Mouse (Mus musculus): ENCODE results near the gene Gm14434. TPM values are rescaled to one million over a fixed set of nuclear protein-coding genes. Genes with fewer than 3 reads are reported as not detected.
"Not testable (repeated sequence)": the region's sequence is repeated elsewhere in the genome, so short reads cannot be mapped to it uniquely, and the experiment has no call there.

The Gm14434 gene
- polyA plus RNA-seq (2016; fragmentation: Nextera tagmentation; extraction: Ambion mirVana), result 2.8 and 3.7 TPM in 2 replicates

GRCm38 (mm10) chr2:176486683-176487082 is at the start of gene Gm14434:
TSS of gene Gm14434 (minus strand) at chr2:176486783.
- no CpG with 5 or more reads among the region's 4 CpGs for WGBS
- H3K4me3 ChIP-seq; H3K4me1 ChIP-seq; H3K36me3 ChIP-seq (replicated peaks); DNase-seq (ENCODE audit: extremely low spot score, low spot score); H3K27ac ChIP-seq; H3K9me3 ChIP-seq; H3K27me3 ChIP-seq (ENCODE audit: poor library complexity, severe bottlenecking): not testable (repeated sequence)

- H3K4me1 ChIP-seq; H3K9me3 ChIP-seq; H3K36me3 ChIP-seq (replicated peaks); H3K4me3 ChIP-seq; H3K27ac ChIP-seq; DNase-seq (ENCODE audit: extremely low spot score, low spot score); H3K27me3 ChIP-seq (ENCODE audit: poor library complexity, severe bottlenecking): not testable (repeated sequence)
- WGBS, result no CpG with 5 or more reads among the region's 9 CpGs
Observed at GRCm38 (mm10) chr2:176520756-176521155, 34.2 kb upstream of the Gm14434 start, which contains the start of gene Zfp967. TSS of gene Zfp967 (plus strand) at chr2:176521056.

- not testable (repeated sequence) for H3K36me3 ChIP-seq (replicated peaks); H3K4me1 ChIP-seq; H3K9me3 ChIP-seq; H3K27me3 ChIP-seq (ENCODE audit: poor library complexity, severe bottlenecking); H3K27ac ChIP-seq; H3K4me3 ChIP-seq; DNase-seq (ENCODE audit: extremely low spot score, low spot score)
- WGBS, result no CpG with 5 or more reads among the region's 6 CpGs
Observed at GRCm38 (mm10) chr2:176423294-176423693, 63.3 kb downstream of the Gm14434 start, which contains the start of gene Gm14435. TSS of gene Gm14435 (plus strand) at chr2:176423594.

Other genes starting within 250 kb of the Gm14434 start
- not detected in 2 replicates for gene Gm11009, start 167.3 kb downstream of the Gm14434 start, polyA plus RNA-seq (2016; fragmentation: Nextera tagmentation; extraction: Ambion mirVana)
- 10.8 and 11.5 TPM in 2 replicates for gene Gm14435, start 63.2 kb downstream of the Gm14434 start, polyA plus RNA-seq (2016; fragmentation: Nextera tagmentation; extraction: Ambion mirVana)
- not detected in 2 replicates for gene Zfp967, start 34.3 kb upstream of the Gm14434 start, polyA plus RNA-seq (2016; fragmentation: Nextera tagmentation; extraction: Ambion mirVana)
- gene Gm14308, start 149.6 kb upstream of the Gm14434 start, polyA plus RNA-seq (2016; fragmentation: Nextera tagmentation; extraction: Ambion mirVana), result 16.8 and 17.2 TPM in 2 replicates
- gene Zfp973, start 183.7 kb upstream of the Gm14434 start, polyA plus RNA-seq (2016; fragmentation: Nextera tagmentation; extraction: Ambion mirVana), result 12.5 and 16.6 TPM in 2 replicates
- 31.5 and 35.4 TPM in 2 replicates for gene Gm14305, start 221.5 kb upstream of the Gm14434 start, polyA plus RNA-seq (2016; fragmentation: Nextera tagmentation; extraction: Ambion mirVana)

Data from forebrain, embryonic 10.5 days (tissue).